Mouse (Mus musculus): ENCODE measurements at regions not wholly inside any gene's neighbourhood (a gene's known extent, or its start where the extent isn't known, plus 50 kb on each side); places are given as distances from the start of the nearest gene placed in this dataset.

DNA sequence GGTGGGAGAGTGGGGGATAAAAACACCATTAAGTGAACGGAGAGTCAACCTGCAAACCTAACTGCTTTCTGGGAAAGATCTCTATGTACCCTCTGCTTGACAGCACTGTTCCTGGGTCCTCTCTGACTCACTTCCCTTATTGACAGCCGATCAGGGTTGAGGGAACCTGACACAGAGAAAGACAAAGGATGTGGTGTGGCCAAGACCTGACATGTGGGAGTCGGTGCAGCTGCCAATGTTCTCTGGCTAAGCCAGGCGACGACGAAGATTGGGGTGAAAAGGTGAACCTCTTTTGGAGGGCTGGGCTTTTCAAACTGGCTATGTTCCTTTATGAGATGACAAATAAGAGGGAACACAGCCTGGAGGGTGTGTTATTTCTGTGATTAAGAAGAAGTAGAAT, 318.6 kb upstream of the Usp25 start:
- DNase-seq (ENCODE audit: low read depth): peak; percentile 18
- no peak for TF ChIP-seq CTCF (IDR thresholded peaks at IDR 0.05; ENCODE audit: borderline replicate concordance, extremely low read depth, insufficient read depth, insufficient read length)
- TF ChIP-seq POLR2A (IDR thresholded peaks at IDR 0.05; ENCODE audit: borderline replicate concordance, extremely low read depth, insufficient read depth, insufficient read length, poor library complexity, severe bottlenecking): no peak

DNA sequence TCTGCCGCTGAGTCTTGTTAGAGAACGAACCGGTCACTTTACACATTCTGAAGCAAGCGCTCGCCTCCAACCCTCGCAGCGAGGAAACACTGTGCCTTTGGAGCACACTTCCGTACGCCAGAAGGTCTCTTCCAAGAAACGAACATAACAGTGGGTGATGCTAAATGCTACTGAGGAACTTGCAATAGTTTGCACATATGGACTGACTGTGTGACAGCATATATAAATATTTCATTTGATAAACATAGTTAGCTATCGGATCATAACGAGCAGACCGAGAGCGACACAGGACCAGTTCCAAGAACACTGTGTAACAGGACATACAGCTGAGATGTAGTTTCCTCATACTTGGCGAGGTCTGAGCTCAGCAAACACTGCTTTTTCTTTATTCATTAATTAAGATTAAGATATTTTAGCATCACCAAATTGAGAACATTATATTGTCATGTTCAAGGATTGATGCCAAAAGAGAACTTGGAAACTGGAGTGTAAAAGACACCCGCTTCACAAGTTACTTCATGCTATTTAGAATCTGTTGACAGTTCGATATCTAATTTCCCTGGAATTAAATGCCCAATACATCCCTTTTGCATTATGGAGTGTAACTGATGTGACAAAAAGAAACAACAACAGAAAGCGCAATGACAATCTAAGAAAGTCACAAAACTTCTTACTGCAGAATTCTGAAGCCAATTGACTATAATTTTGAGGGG, 314.3 kb upstream of the Nrip1 start:
- DNase-seq (ENCODE audit: low read depth): peak; percentile 59
- TF ChIP-seq POLR2A (IDR thresholded peaks at IDR 0.05; ENCODE audit: borderline replicate concordance, extremely low read depth, insufficient read depth, insufficient read length, poor library complexity, severe bottlenecking): no peak
- TF ChIP-seq CTCF (IDR thresholded peaks at IDR 0.05; ENCODE audit: borderline replicate concordance, extremely low read depth, insufficient read depth, insufficient read length): no peak

DNA sequence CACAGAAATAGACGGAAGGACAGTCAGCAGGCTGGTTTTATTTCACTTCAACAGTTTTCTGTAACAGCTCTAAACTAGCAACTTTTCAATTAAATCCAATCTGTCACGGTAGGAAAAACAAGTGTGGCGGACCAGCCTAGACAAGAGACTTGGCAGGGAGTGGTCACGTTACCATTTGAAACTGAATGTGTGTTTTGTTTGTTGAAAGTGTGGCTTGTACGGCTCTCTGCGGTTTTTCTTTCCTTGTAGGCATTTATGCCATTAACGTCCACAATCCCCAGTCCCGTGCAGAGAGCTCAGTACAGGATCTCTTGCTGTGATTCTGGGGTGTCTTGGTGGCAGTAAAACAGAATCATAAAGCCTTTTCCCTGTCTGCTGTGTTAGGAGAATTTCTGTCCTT, 311.9 kb upstream of the Nrip1 start:
- peak; percentile 76 for DNase-seq (ENCODE audit: low read depth)
- no peak for TF ChIP-seq POLR2A (IDR thresholded peaks at IDR 0.05; ENCODE audit: borderline replicate concordance, extremely low read depth, insufficient read depth, insufficient read length, poor library complexity, severe bottlenecking)

GRCm38 (mm10) chr16:76680061-76680911, 306.7 kb upstream of the Nrip1 start:
- DNase-seq (ENCODE audit: low read depth): peak; percentile 27
- TF ChIP-seq CTCF (IDR thresholded peaks at IDR 0.05; ENCODE audit: borderline replicate concordance, extremely low read depth, insufficient read depth, insufficient read length) (no peak), POLR2A (IDR thresholded peaks at IDR 0.05; ENCODE audit: borderline replicate concordance, extremely low read depth, insufficient read depth, insufficient read length, poor library complexity, severe bottlenecking) (no peak)

DNA sequence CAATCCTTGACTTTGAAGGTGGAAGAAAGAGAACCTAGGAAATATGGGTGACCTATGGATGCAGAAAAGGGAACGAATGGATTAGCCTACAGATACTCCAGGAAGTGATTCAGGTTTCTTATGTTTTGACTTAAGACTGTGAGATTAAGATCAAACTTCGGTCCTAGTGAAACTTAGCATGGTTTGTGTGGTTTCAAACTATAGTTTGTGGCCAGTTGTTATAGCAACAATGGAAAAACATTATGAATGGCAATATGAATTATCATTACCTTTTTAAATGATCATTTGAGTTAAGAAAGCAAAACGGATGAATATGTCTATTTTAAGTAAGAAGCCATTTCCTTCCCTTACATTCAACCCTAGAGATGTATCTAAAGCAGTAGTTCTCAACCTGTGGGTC, 305.3 kb upstream of the Nrip1 start:
- no peak for TF ChIP-seq CTCF (IDR thresholded peaks at IDR 0.05; ENCODE audit: borderline replicate concordance, extremely low read depth, insufficient read depth, insufficient read length)
- TF ChIP-seq POLR2A (IDR thresholded peaks at IDR 0.05; ENCODE audit: borderline replicate concordance, extremely low read depth, insufficient read depth, insufficient read length, poor library complexity, severe bottlenecking): no peak
- no peak for DNase-seq (ENCODE audit: low read depth)

- TF ChIP-seq CTCF (IDR thresholded peaks at IDR 0.05; ENCODE audit: borderline replicate concordance, extremely low read depth, insufficient read depth, insufficient read length) (no peak), POLR2A (IDR thresholded peaks at IDR 0.05; ENCODE audit: borderline replicate concordance, extremely low read depth, insufficient read depth, insufficient read length, poor library complexity, severe bottlenecking) (no peak)
These were observed 296.2 kb upstream of the Nrip1 start for GRCm38 (mm10) chr16:76669795-76670194.

DNA sequence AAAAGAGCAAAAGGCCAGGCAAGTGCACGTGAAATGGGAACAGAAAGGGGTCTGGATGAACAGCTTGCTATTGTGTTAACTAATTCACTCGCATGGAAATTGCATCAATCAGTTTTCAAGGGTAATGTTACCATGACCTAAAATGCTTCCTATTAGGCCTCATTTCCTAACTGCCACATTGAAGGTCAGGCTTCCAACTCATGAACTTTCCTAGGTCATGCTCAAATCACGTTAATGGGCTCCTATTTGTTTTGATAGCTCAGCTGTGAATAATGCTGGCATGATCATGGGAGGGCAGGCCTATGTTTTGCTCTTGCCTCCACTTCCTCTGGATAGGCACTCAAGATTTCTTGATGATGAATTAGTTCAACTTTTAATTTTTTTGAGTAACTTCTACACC, 293.4 kb upstream of the Nrip1 start:
- no peak for DNase-seq (ENCODE audit: low read depth)
- TF ChIP-seq CTCF (IDR thresholded peaks at IDR 0.05; ENCODE audit: borderline replicate concordance, extremely low read depth, insufficient read depth, insufficient read length) (no peak), POLR2A (IDR thresholded peaks at IDR 0.05; ENCODE audit: borderline replicate concordance, extremely low read depth, insufficient read depth, insufficient read length, poor library complexity, severe bottlenecking) (no peak)

More at GRCm38 (mm10) chr16:76669795-76670194, 296.2 kb upstream of the Nrip1 start:
- DNase-seq (ENCODE audit: low read depth): no peak

GRCm38 (mm10) chr16:76655106-76655505, 281.5 kb upstream of the Nrip1 start:
- TF ChIP-seq CTCF (IDR thresholded peaks at IDR 0.05; ENCODE audit: borderline replicate concordance, extremely low read depth, insufficient read depth, insufficient read length) (no peak), POLR2A (IDR thresholded peaks at IDR 0.05; ENCODE audit: borderline replicate concordance, extremely low read depth, insufficient read depth, insufficient read length, poor library complexity, severe bottlenecking) (no peak)
- no peak for DNase-seq (ENCODE audit: low read depth)

- no peak for DNase-seq (ENCODE audit: low read depth)
- no peak for TF ChIP-seq POLR2A (IDR thresholded peaks at IDR 0.05; ENCODE audit: borderline replicate concordance, extremely low read depth, insufficient read depth, insufficient read length, poor library complexity, severe bottlenecking)
- no peak for TF ChIP-seq CTCF (IDR thresholded peaks at IDR 0.05; ENCODE audit: borderline replicate concordance, extremely low read depth, insufficient read depth, insufficient read length)
These were observed 270.7 kb upstream of the Nrip1 start for GRCm38 (mm10) chr16:76644281-76644680.

DNA sequence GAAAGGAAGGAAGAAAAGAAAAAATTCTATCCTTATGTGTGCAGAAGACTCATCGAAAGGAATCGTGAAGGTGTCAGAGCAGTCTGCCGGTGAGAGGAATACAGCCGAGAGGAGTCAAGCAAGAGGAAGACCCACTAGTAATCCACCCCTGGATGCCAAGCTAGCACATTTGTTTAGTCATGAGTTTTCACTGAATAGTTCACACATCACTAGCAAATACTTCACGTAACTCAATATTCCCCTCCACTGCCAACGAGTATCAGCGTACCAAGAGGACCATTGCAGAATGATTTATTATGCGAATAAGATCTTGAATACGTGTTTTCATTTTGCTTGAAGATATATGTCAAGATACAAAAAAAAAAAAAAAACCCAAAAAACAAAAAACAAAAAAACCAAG, 270.2 kb upstream of the Nrip1 start:
- no peak for TF ChIP-seq POLR2A (IDR thresholded peaks at IDR 0.05; ENCODE audit: borderline replicate concordance, extremely low read depth, insufficient read depth, insufficient read length, poor library complexity, severe bottlenecking)
- no peak for TF ChIP-seq CTCF (IDR thresholded peaks at IDR 0.05; ENCODE audit: borderline replicate concordance, extremely low read depth, insufficient read depth, insufficient read length)
- no peak for DNase-seq (ENCODE audit: low read depth)

DNA sequence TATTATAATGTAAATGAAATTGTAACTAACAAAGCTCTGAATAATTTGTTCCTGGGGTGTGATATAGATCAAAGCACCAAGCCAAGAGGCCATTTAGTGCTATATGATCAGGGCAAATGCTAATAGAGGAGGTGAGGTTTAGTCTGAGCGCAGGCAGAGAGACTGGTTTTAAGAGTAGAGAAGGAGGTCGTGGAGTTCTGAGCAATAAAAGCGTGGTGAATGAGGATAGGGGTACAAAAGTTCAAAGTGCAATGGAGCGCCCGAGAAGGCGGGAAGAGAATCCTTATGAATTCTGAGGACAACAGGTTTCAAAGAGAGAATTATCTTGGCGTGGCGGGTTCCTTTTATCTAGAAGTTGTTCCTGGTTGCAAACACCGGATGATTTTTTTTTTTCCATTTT, 261.5 kb upstream of the Nrip1 start:
- TF ChIP-seq POLR2A (IDR thresholded peaks at IDR 0.05; ENCODE audit: borderline replicate concordance, extremely low read depth, insufficient read depth, insufficient read length, poor library complexity, severe bottlenecking): no peak
- DNase-seq (ENCODE audit: low read depth): no peak

GRCm38 (mm10) chr16:76634196-76634698, 260.6 kb upstream of the Nrip1 start:
- peak; percentile 52 for DNase-seq (ENCODE audit: low read depth)

More at GRCm38 (mm10) chr16:76634196-76634698, 260.6 kb upstream of the Nrip1 start:
- TF ChIP-seq CTCF (IDR thresholded peaks at IDR 0.05; ENCODE audit: borderline replicate concordance, extremely low read depth, insufficient read depth, insufficient read length): no peak
- TF ChIP-seq POLR2A (IDR thresholded peaks at IDR 0.05; ENCODE audit: borderline replicate concordance, extremely low read depth, insufficient read depth, insufficient read length, poor library complexity, severe bottlenecking): no peak

Data from brain, embryonic 14.5 days (tissue).